Mouse (Mus musculus) thymus, adult 2 months (tissue): ENCODE measurements around the gene Cd163.

Source experiments
- CTCF ChIP-seq: fragments of 200-500 bp; IDR thresholded peaks from 2 replicates; pipeline ENCODE4 v1.5.1; 2012; ENCODE audit warnings: mild to moderate bottlenecking, control low read depth, low read length, moderate library complexity, borderline replicate concordance; ENCODE audit not compliant: control insufficient read depth, poor library complexity, insufficient read depth; ENCODE audit errors: extremely low read depth
- POLR2A ChIP-seq: fragments of 200-500 bp; IDR thresholded peaks from 2 replicates; pipeline ENCODE4 v1.6.1; 2012; ENCODE audit warnings: mild to moderate bottlenecking, low read length, control low read depth, moderate library complexity; ENCODE audit not compliant: control insufficient read depth, poor library complexity, insufficient read depth; ENCODE audit errors: extremely low read depth

- TF ChIP-seq CTCF: no peak
- no peak for TF ChIP-seq POLR2A
Observed at GRCm38 (mm10) chr6:124329622-124330021, 25.2 kb downstream of the Cd163 start.
